Mouse (Mus musculus) liver, adult 2 months (tissue): ENCODE data around the gene Hist1h2ak. TPM values are rescaled to one million over a fixed set of nuclear protein-coding genes. Genes with fewer than 3 reads are reported as not detected.
A peak's percentile ranks its signal among the peaks of the same experiment; 100 is the strongest.
"Not testable (repeated sequence)": the region's sequence is repeated elsewhere in the genome, so short reads cannot be mapped to it uniquely, and the experiment has no call there.

Experiments used
- DNase-seq: peaks from one replicate; pipeline ENCODE4 v3.0.0-alpha.2; 2011; ENCODE audit warnings: low read depth, low spot score; ENCODE audit errors: extremely low read depth
- H3K27ac ChIP-seq: fragments of 200-500 bp; replicated peaks from 2 replicates; pipeline ENCODE4 v1.5.1; 2012; ENCODE audit warnings: low read depth, mild to moderate bottlenecking, control low read depth, inconsistent platforms, low read length; ENCODE audit not compliant: insufficient read depth
- H3K27me3 ChIP-seq: fragments of 200-500 bp; 2 replicates; pipeline ENCODE4 v1.6.1; 2012; ENCODE audit warnings: mild to moderate bottlenecking, moderate library complexity, low read length, inconsistent platforms; ENCODE audit not compliant: control insufficient read depth, insufficient read depth
- H3K36me3 ChIP-seq: fragments of 200-500 bp; 2 replicates; pipeline ENCODE4 v1.6.1; 2012; ENCODE audit warnings: low read length, inconsistent platforms; ENCODE audit not compliant: control insufficient read depth, insufficient read depth
- H3K4me1 ChIP-seq: fragments of 200-500 bp; 2 replicates; pipeline ENCODE4 v1.6.1; 2011; ENCODE audit warnings: low read length; ENCODE audit not compliant: control insufficient read depth, insufficient read depth
- H3K4me3 ChIP-seq: fragments of 200-500 bp; 2 replicates; pipeline ENCODE4 v1.5.1; 2011; ENCODE audit warnings: low read depth, mild to moderate bottlenecking, control low read depth, low read length, moderate library complexity; ENCODE audit not compliant: insufficient read depth
- H3K79me2 ChIP-seq: fragments of 200-500 bp; 2 replicates; pipeline ENCODE4 v1.6.1; 2012; ENCODE audit warnings: inconsistent platforms, mild to moderate bottlenecking, low read length, moderate library complexity; ENCODE audit not compliant: control insufficient read depth, insufficient read depth
- H3K9ac ChIP-seq: fragments of 200-500 bp; 2 replicates; pipeline ENCODE4 v1.6.1; 2012; ENCODE audit warnings: low read depth, mild to moderate bottlenecking, control low read depth, inconsistent platforms, low read length
- CTCF ChIP-seq: fragments of 200-500 bp; IDR thresholded peaks from 2 replicates; pipeline ENCODE4 v1.5.1; 2011; ENCODE audit warnings: low read depth, low read length, control low read depth
- POLR2A ChIP-seq: fragments of 200-500 bp; IDR thresholded peaks from 2 replicates; pipeline ENCODE4 v1.6.1; 2011; ENCODE audit warnings: low read length, control low read depth; ENCODE audit not compliant: insufficient read depth; ENCODE audit errors: extremely low read depth
- WGBS: fragments of 180-500 bp; shearing (Covaris S2); methylation state at CpG from one replicate; pipeline ENCODE4 v1.1.7; 2018; 5-methylcytosine and 5-hydroxymethylcytosine counted together
- polyA plus RNA-seq: library from polyadenylated mRNA; depleted of rRNA; stranded (reverse); fragments of >200 nt; gene quantifications from 2 replicates; pipeline ENCODE4 v1.2.3, GENCODE M21; 2012
- total RNA-seq: library from RNA; depleted of rRNA; stranded (reverse); fragments of >200 nt; gene quantifications from 2 replicates; pipeline ENCODE4 v1.2.3, GENCODE M21; 2014

The Hist1h2ak gene
- total and polyA plus RNA-seq, 2 experiments: 3.3 TPM; not detected in 1

DNA sequence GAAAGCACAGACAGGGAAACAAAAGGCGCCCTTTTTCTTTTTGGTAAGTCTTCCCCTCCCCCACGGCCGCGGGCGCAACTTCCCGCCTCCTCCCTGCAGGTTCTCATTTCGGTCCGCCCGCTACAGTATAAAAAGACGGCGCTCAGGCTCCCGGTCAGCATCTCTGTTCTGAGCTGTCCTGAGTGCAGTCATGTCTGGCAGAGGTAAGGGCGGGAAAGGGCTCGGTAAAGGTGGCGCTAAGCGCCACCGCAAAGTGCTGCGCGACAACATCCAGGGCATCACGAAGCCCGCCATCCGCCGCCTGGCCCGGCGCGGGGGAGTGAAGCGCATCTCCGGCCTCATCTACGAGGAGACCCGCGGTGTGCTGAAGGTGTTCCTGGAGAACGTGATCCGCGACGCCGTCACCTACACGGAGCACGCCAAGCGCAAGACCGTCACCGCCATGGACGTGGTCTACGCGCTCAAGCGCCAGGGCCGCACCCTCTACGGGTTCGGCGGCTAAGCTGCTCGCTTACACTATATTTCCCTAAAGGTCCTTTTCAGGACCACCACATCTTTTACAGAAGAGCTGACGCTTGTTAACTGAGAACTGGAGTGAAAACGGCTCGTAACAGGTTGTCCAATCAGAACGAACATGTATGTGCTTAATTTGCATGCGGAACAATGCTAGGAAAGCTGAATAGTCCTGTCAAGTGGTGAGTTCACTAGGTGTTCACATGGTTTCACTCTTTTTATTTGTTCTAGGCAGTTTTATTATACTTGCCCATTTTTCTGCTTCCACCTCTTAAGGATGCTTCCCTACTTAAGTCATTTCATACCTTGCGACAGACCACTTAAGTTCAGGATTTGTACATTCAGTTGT lies 18.5 kb downstream of the Hist1h2ak start, which contains the start of gene Hist1h4j:
Gene Hist1h4j (plus strand): TSS at position 159 of the 862 bp plus-strand sequence.
- H3K36me3 ChIP-seq, H3K79me2 ChIP-seq, H3K4me1 ChIP-seq, H3K27me3 ChIP-seq: not testable (repeated sequence)
- peak; percentile 70 for TF ChIP-seq POLR2A
- peak within 1 kb of the TSS; percentile 57 for H3K9ac ChIP-seq
- peak; percentile 38 for DNase-seq
- 2% methylated on average over 47 of the region's 56 CpGs for WGBS
- 0 out of 2 replicates have a peak within 1 kb of the TSS, but pooled peaks have one; percentile 12 for H3K27ac ChIP-seq
- peak within 1 kb of the TSS; percentile 93 for H3K4me3 ChIP-seq

- H3K4me3 ChIP-seq: peak overlapping the region; percentile 93
- H3K27ac ChIP-seq: 0 out of 2 replicates have a peak overlapping the region, but pooled peaks have one; percentile 12
- H3K79me2 ChIP-seq: no peaks in the 10 kb centered on the region
- peak; percentile 73 for DNase-seq
- no peaks in the 10 kb centered on the region for H3K36me3 ChIP-seq
- H3K9ac ChIP-seq: peak overlapping the region; percentile 29; the same call in 1 of the 2 replicates
- WGBS: 2% methylated on average over 21 of the region's 21 CpGs
- no peaks in the 10 kb centered on the region for H3K27me3 ChIP-seq
- peaks cover 7% of the 10 kb centered on the region for H3K4me1 ChIP-seq
- no peak for TF ChIP-seq POLR2A
- TF ChIP-seq CTCF: peak; percentile 66; the same call in 1 of the 2 replicates
These were observed 19.4 kb downstream of the Hist1h2ak start for GRCm38 (mm10) chr13:21734010-21734905.

- TF ChIP-seq CTCF (no peak), POLR2A (no peak)
- Histone ChIP-seq H3K79me2 (no peaks in the 10 kb centered on the region), H3K9ac (no peak overlapping the region), H3K4me1 (peaks cover 7% of the 10 kb centered on the region), H3K27me3 (no peaks in the 10 kb centered on the region), H3K4me3 (no peak overlapping the region), H3K36me3 (no peaks in the 10 kb centered on the region), H3K27ac (no peak overlapping the region)
- WGBS: 85% methylated on average over 5 of the region's 5 CpGs
- DNase-seq: no peak
These were observed 20.2 kb downstream of the Hist1h2ak start for GRCm38 (mm10) chr13:21733466-21733865.

DNA sequence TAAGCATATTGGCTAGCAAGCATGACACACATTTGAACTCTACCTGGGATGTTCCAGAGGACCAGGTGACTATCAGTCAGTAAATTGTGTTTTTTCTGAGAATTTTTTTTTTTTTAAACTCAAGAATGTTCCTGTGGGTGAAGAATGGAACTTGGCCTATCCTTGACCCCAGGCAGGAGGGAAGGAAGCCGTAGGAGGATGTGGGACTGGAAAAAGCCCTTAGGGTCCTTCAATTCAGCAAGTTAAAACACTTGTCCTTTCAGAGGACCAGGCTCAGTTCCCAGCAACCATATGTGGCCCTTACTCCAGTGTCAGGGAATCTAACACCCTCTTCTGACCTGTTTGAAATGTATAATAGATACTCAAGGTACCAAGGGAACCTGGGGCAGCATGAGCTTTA lies 24.1 kb downstream of the Hist1h2ak start:
- no peak overlapping the region for H3K9ac ChIP-seq
- no peak for TF ChIP-seq POLR2A
- TF ChIP-seq CTCF: no peak
- H3K27ac ChIP-seq: no peak overlapping the region
- no peaks in the 10 kb centered on the region for H3K36me3 ChIP-seq
- no peak overlapping the region for H3K4me3 ChIP-seq
- no peak for DNase-seq
- H3K4me1 ChIP-seq: peaks cover 2% of the 10 kb centered on the region
- no peaks in the 10 kb centered on the region for H3K79me2 ChIP-seq
- WGBS: 70% methylated on average over 1 of the region's 1 CpGs
- H3K27me3 ChIP-seq: no peaks in the 10 kb centered on the region

- Histone ChIP-seq H3K79me2 (no peaks in the 10 kb centered on the region), H3K36me3 (no peaks in the 10 kb centered on the region), H3K9ac (no peak overlapping the region), H3K27me3 (no peaks in the 10 kb centered on the region), H3K27ac (no peak overlapping the region), H3K4me1 (no peaks in the 10 kb centered on the region), H3K4me3 (no peak overlapping the region)
- no peak for TF ChIP-seq CTCF
- 68% methylated on average over 11 of the region's 11 CpGs for WGBS
- DNase-seq: no peak
These were observed 25.6 kb downstream of the Hist1h2ak start for GRCm38 (mm10) chr13:21727948-21728572.
